Mouse (Mus musculus) limb, embryonic 11.5 days (tissue): ENCODE data around the gene Kirrel2. TPM values are rescaled to one million over a fixed set of nuclear protein-coding genes. Genes with fewer than 3 reads are reported as not detected.

ENCODE experiments used
- ATAC-seq: fragments of 200-750 bp; cut with Nextera tagmentation; 2 replicates; pipeline ENCODE4 v1.8.0; 2017; ENCODE audit warnings: low read depth; ENCODE audit not compliant: insufficient number of reproducible peaks, low FRiP score, low TSS enrichment
- DNase-seq: peaks from one replicate; pipeline ENCODE4 v3.0.0-alpha.2; 2015; ENCODE audit warnings: low spot score
- H3K27ac ChIP-seq: fragments of 300-500 bp; sonication (generic); replicated peaks from 2 replicates; pipeline ENCODE4 v1.5.1; 2014; ENCODE audit warnings: low read depth, mild to moderate bottlenecking, low read length
- H3K27me3 ChIP-seq: fragments of 300-500 bp; sonication (generic); 2 replicates; pipeline ENCODE4 v1.6.1; 2014; ENCODE audit warnings: mild to moderate bottlenecking, low read length, mixed read lengths; ENCODE audit not compliant: control insufficient read depth, insufficient read depth
- H3K36me3 ChIP-seq: fragments of 300-500 bp; sonication (generic); 2 replicates; pipeline ENCODE4 v1.6.1; 2014; ENCODE audit warnings: mild to moderate bottlenecking, low read length, moderate library complexity, mixed read lengths; ENCODE audit not compliant: control insufficient read depth, insufficient read depth
- H3K4me1 ChIP-seq: fragments of 300-500 bp; sonication (generic); 2 replicates; pipeline ENCODE4 v1.6.1; 2014; ENCODE audit warnings: low read length, mixed read lengths; ENCODE audit not compliant: control insufficient read depth, insufficient read depth
- H3K4me2 ChIP-seq: fragments of 300-500 bp; sonication (generic); 2 replicates; pipeline ENCODE4 v1.6.1; 2014; ENCODE audit warnings: low read depth, mild to moderate bottlenecking, moderate library complexity; ENCODE audit not compliant: severe bottlenecking
- H3K4me3 ChIP-seq: fragments of 300-500 bp; sonication (generic); 2 replicates; pipeline ENCODE4 v1.5.1; 2014; ENCODE audit warnings: low read depth, low read length
- H3K9ac ChIP-seq: fragments of 300-500 bp; sonication (generic); 2 replicates; pipeline ENCODE4 v1.6.1; 2014; ENCODE audit warnings: mild to moderate bottlenecking, low read length
- H3K9me3 ChIP-seq: fragments of 300-500 bp; sonication (generic); 2 replicates; pipeline ENCODE4 v1.6.1; 2016; ENCODE audit warnings: low read length; ENCODE audit not compliant: control insufficient read depth
- WGBS: fragments of 180-500 bp; shearing (Covaris S2); extraction: QIAGEN DNeasy Blood & Tissue Kit; methylation state at CpG from one replicate; pipeline ENCODE4 v1.1.7; 2014; 5-methylcytosine and 5-hydroxymethylcytosine counted together
- polyA plus RNA-seq: library from polyadenylated mRNA; unstranded; fragments of >200 nt; fragmentation: Nextera tagmentation; extraction: Ambion mirVana; gene quantifications from 2 replicates; pipeline ENCODE4 v1.2.1, GENCODE M21; 2014

Gene Kirrel2
- polyA plus RNA-seq, 1 experiment from 2014 or later, result not detected

GRCm38 (mm10) chr7:30429327-30429726 lies 28.2 kb downstream of the Kirrel2 start:
- no peaks in the 10 kb centered on the region for H3K9me3 ChIP-seq
- no peaks in the 10 kb centered on the region for H3K36me3 ChIP-seq
- H3K27me3 ChIP-seq, result no peaks in the 10 kb centered on the region
- H3K9ac ChIP-seq, result no peak overlapping the region
- no peak overlapping the region for H3K4me3 ChIP-seq
- no peaks in the 10 kb centered on the region for H3K4me1 ChIP-seq
- no peak overlapping the region for H3K4me2 ChIP-seq
- DNase-seq, result no peak
- no peak overlapping the region for H3K27ac ChIP-seq
- ATAC-seq, result no peak

DNA sequence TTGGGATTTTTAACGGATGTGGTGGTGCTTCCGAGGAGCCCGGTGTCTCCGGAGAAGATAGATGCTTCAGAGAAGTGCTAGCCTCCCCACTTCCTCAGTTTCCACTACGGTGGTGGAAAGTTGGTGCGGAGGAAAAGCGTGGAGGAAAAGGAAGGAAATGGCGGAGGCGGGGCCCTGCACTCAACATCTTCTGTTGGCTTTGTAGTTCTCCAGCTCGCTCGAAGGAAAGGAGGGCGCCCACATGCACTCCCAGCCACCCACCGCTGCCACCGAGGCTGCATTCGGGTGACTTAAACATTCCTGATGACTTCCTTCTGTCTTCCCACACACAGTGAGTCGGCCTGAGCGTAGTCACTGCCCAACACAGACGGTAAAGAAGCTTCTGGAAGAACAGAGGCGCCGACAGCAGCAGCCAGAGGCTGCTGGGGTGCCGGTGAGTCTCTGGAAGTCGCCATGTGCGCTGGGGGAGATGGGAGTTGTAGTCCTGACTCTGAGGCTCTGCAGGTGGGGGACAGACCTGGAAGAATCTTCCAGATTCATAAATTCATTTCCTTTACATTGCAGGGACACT lies 34.3 kb downstream of the Kirrel2 start:
- WGBS, result 47% methylated on average over 23 of the region's 23 CpGs
- no peak overlapping the region for H3K9ac ChIP-seq
- H3K27me3 ChIP-seq, result peaks cover 20% of the 10 kb centered on the region
- H3K4me3 ChIP-seq, result peak overlapping the region; percentile 46
- H3K27ac ChIP-seq, result no peak overlapping the region
- peak overlapping the region; percentile 96 for H3K4me2 ChIP-seq
- H3K9me3 ChIP-seq, result no peaks in the 10 kb centered on the region
- no peaks in the 10 kb centered on the region; the same call in 1 of the 2 replicates for H3K4me1 ChIP-seq
- DNase-seq (no peak), ATAC-seq (no peak)
- no peaks in the 10 kb centered on the region for H3K36me3 ChIP-seq

GRCm38 (mm10) chr7:30422560-30422959 lies 34.9 kb downstream of the Kirrel2 start:
- Histone ChIP-seq H3K9ac (peak overlapping the region; percentile 55; the same call in 1 of the 2 replicates), H3K4me1 (no peaks in the 10 kb centered on the region; the same call in 1 of the 2 replicates), H3K9me3 (no peaks in the 10 kb centered on the region), H3K4me3 (peak overlapping the region; percentile 46), H3K27me3 (peaks cover 20% of the 10 kb centered on the region), H3K36me3 (no peaks in the 10 kb centered on the region), H3K4me2 (peak overlapping the region; percentile 96), H3K27ac (no peak overlapping the region)
- 16% methylated on average over 9 of the region's 9 CpGs for WGBS
- ATAC-seq (no peak), DNase-seq (no peak)

DNA sequence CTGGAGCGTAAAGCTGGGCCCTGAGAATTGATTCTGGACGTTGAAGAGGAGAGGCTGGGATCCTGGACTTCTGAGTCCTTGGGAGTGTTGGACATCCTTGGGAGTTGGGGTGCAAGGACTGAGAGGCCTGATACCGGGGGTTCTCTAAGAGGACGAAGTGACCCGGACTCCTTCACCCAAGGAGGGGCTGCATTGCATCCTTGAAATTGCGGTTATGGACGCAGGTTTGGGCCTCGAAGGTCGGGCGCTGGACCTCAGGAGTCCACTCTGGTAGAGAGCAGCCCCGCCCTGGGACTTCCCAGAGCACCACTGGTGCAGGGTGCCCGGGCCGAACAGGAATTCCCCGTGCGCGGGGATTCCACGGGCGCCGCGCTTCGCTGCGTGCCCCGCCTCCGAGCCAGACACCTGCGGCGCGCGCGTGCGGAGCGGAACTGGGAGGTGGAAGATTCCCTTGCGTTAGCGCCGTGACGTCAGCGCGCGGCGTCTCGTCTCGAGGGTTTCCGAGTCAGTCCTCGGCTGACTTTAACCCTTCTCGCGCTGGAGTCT lies 35.5 kb downstream of the Kirrel2 start:
- no peak overlapping the region; the same call in 1 of the 2 replicates for H3K27ac ChIP-seq
- H3K27me3 ChIP-seq, result peaks cover 20% of the 10 kb centered on the region

GRCm38 (mm10) chr7:30421175-30421889 lies 36.2 kb downstream of the Kirrel2 start, which contains the start of gene Nfkbid:
TSS of gene Nfkbid (plus strand) at chr7:30421732.
- Histone ChIP-seq H3K27me3 (peaks cover 20% of the 10 kb centered on the region), H3K9ac (peak within 1 kb of the TSS; percentile 55), H3K9me3 (no peaks in the 10 kb centered on the region), H3K27ac (no peak within 1 kb of the TSS; the same call in 1 of the 2 replicates), H3K36me3 (no peaks in the 10 kb centered on the region), H3K4me1 (no peaks in the 10 kb centered on the region; the same call in 1 of the 2 replicates), H3K4me3 (peak within 1 kb of the TSS; percentile 46), H3K4me2 (peak within 1 kb of the TSS; percentile 96)
- WGBS, result 12% methylated on average over 31 of the region's 31 CpGs
- peak; percentile 45 for DNase-seq
- no peak for ATAC-seq

More for the DNA sequence above, 35.5 kb downstream of the Kirrel2 start:
- Histone ChIP-seq H3K4me3 (peak overlapping the region; percentile 46), H3K4me1 (no peaks in the 10 kb centered on the region; the same call in 1 of the 2 replicates), H3K36me3 (no peaks in the 10 kb centered on the region), H3K9ac (peak overlapping the region; percentile 55), H3K4me2 (peak overlapping the region; percentile 96), H3K9me3 (no peaks in the 10 kb centered on the region)
- DNase-seq (peak; percentile 86), ATAC-seq (peak; percentile 71)
- under 1% methylated on average over 45 of the region's 45 CpGs for whole genome bisulfite sequencing

DNA sequence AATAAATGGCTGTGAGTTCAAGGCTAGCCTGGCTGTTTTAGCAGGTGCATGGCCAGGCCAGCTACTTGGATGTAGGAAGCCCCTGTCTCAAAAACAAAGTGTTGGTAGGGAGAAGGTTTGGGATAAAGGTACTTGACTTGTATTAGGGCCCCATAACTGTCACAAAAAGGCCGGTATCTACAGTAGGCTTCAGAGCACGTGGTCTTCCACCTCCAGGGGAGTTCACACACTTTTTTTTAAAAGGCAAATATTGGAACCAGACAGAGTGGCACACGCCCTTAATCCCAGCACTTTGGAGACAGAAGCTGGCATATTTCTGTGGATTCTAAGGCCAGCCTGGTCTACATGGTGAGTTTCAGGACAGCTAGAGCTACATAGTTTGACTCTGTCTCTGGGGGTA lies 36.8 kb downstream of the Kirrel2 start:
- Histone ChIP-seq H3K9me3 (no peaks in the 10 kb centered on the region), H3K27me3 (peaks cover 20% of the 10 kb centered on the region), H3K4me3 (no peak overlapping the region), H3K4me2 (no peak overlapping the region), H3K36me3 (no peaks in the 10 kb centered on the region), H3K9ac (no peak overlapping the region), H3K27ac (no peak overlapping the region), H3K4me1 (no peaks in the 10 kb centered on the region; the same call in 1 of the 2 replicates)
- WGBS, result 83% methylated on average over 3 of the region's 3 CpGs
- DNase-seq (no peak), ATAC-seq (no peak)

- H3K4me1 ChIP-seq, result no peaks in the 10 kb centered on the region; the same call in 1 of the 2 replicates
- ATAC-seq (no peak), DNase-seq (no peak)
- WGBS, result 78% methylated on average over 10 of the region's 10 CpGs
- H3K4me3 ChIP-seq, result no peak within 1 kb of the TSS
- H3K36me3 ChIP-seq, result no peaks in the 10 kb centered on the region
- no peak within 1 kb of the TSS for H3K4me2 ChIP-seq
- H3K27ac ChIP-seq, result no peak within 1 kb of the TSS
- peaks cover 20% of the 10 kb centered on the region for H3K27me3 ChIP-seq
- H3K9me3 ChIP-seq, result no peaks in the 10 kb centered on the region
- H3K9ac ChIP-seq, result no peak within 1 kb of the TSS
These were observed 37.7 kb downstream of the Kirrel2 start, which contains the start of gene Hcst for GRCm38 (mm10) chr7:30419561-30420499. TSS of gene Hcst (minus strand) at chr7:30419854.

DNA sequence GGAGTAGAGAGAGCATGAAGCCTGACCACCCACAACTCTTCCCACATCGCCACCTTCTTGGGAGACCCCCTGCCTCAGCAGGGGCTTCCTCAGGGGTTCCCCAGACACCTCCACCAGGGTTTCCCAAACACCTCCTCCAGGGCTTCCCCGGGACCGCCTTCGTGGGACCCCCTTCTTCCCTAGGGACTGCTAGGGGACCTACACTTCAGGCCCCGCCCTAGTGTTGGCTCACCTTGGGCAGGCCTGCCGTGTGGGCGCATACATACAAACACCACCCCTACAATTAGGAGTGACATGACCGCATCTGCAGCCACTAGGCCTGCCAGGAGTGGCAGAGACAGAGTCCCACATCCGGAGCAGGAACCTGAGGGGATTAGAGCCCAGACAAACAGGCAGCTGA lies 39.6 kb downstream of the Kirrel2 start:
- ATAC-seq, result no peak

More for the DNA sequence above, 39.6 kb downstream of the Kirrel2 start:
- H3K27me3 ChIP-seq, result peaks cover 19% of the 10 kb centered on the region
- no peaks in the 10 kb centered on the region for H3K9me3 ChIP-seq
- 74% methylated on average over 9 of the region's 9 CpGs for WGBS
- H3K36me3 ChIP-seq, result no peaks in the 10 kb centered on the region
- no peaks in the 10 kb centered on the region; the same call in 1 of the 2 replicates for H3K4me1 ChIP-seq
- H3K4me2 ChIP-seq, result no peak overlapping the region
- no peak overlapping the region for H3K27ac ChIP-seq
- no peak for DNase-seq
- no peak overlapping the region for H3K9ac ChIP-seq
- H3K4me3 ChIP-seq, result no peak overlapping the region
